Comparison of ENCODE assay signal across 29 mouse cellular contexts in genomic region chr9:92826708-92827353, GRCm38 (mm10).
"Had no signal": no experiment of that assay in that cellular context is flagged by ENCODE, and none has a peak within 500 bp of the region (broad histone marks: within the 10 kb centered on the region; RNA-seq: fewer than 3 reads in every experiment).

No protein-coding gene starts in this region.

- H3K4me2 ChIP-seq: embryonic facial prominence, embryonic 12.5 days; embryonic facial prominence, embryonic 13.5 days; embryonic facial prominence, embryonic 15.5 days; forebrain, embryonic 12.5 days; forebrain, embryonic 13.5 days; forebrain, embryonic 15.5 days had no signal

- H3K27ac ChIP-seq: embryonic facial prominence, embryonic 10.5 days; embryonic facial prominence, embryonic 12.5 days; embryonic facial prominence, embryonic 13.5 days; embryonic facial prominence, embryonic 15.5 days; forebrain, embryonic 10.5 days; forebrain, embryonic 12.5 days; forebrain, embryonic 13.5 days; forebrain, embryonic 15.5 days; gastrocnemius, adult 2 months; heart, adult 2 months had no signal

- H3K4me3 ChIP-seq: embryonic facial prominence, embryonic 10.5 days; embryonic facial prominence, embryonic 12.5 days; embryonic facial prominence, embryonic 13.5 days; embryonic facial prominence, embryonic 15.5 days; erythroblast, embryonic 14.5 days; forebrain, embryonic 10.5 days; forebrain, embryonic 12.5 days; forebrain, embryonic 13.5 days; forebrain, embryonic 15.5 days; gastrocnemius, adult 2 months; heart, adult 2 months had no signal

- H3K27me3 ChIP-seq: embryonic facial prominence, embryonic 12.5 days; embryonic facial prominence, embryonic 13.5 days; embryonic facial prominence, embryonic 15.5 days; forebrain, embryonic 12.5 days; forebrain, embryonic 13.5 days; forebrain, embryonic 15.5 days had no signal

- H3K4me1 ChIP-seq: embryonic facial prominence, embryonic 10.5 days; embryonic facial prominence, embryonic 12.5 days; embryonic facial prominence, embryonic 13.5 days; embryonic facial prominence, embryonic 15.5 days; forebrain, embryonic 10.5 days; forebrain, embryonic 12.5 days; forebrain, embryonic 13.5 days; forebrain, embryonic 15.5 days had no signal

- H3K9ac ChIP-seq: embryonic facial prominence, embryonic 12.5 days; embryonic facial prominence, embryonic 13.5 days; embryonic facial prominence, embryonic 15.5 days; forebrain, embryonic 12.5 days; forebrain, embryonic 13.5 days; forebrain, embryonic 15.5 days; forebrain, postnatal 0 days had no signal

- H3K36me3 ChIP-seq: embryonic facial prominence, embryonic 10.5 days; embryonic facial prominence, embryonic 12.5 days; embryonic facial prominence, embryonic 13.5 days; embryonic facial prominence, embryonic 15.5 days; forebrain, embryonic 10.5 days; forebrain, embryonic 12.5 days; forebrain, embryonic 15.5 days had no signal

- ATAC-seq: forebrain, embryonic 13.5 days; forebrain, embryonic 14.5 days; forebrain, embryonic 15.5 days; forebrain, embryonic 16.5 days; forebrain, postnatal 0 days had no signal

- DNase-seq: cerebellum, adult 2 months; cerebellum, adult 8-10 months; cerebellum, adult 9-10 months; cerebellum, adult 9-11 months; cerebellum, postnatal 10 days; cerebellum, postnatal 14 days; cerebellum, postnatal 25 days; cerebellum, postnatal 36 days; embryo, embryonic 11 days; forebrain, postnatal 0 days; gastrocnemius, adult 2 months; gastrocnemius, postnatal 10 days; gastrocnemius, postnatal 14 days; gastrocnemius, postnatal 25 days; gastrocnemius, postnatal 36 days; heart, adult 11 months; heart, adult 18-20 months; heart, adult 2 months had no signal

- H3K9me3 ChIP-seq: embryonic facial prominence, embryonic 10.5 days; embryonic facial prominence, embryonic 12.5 days; embryonic facial prominence, embryonic 13.5 days; embryonic facial prominence, embryonic 15.5 days; forebrain, embryonic 10.5 days; forebrain, embryonic 12.5 days; forebrain, embryonic 13.5 days; forebrain, embryonic 15.5 days had no signal
